Mouse (Mus musculus) CH12.LX (cell line): ENCODE measurements at regions not wholly inside any gene's neighbourhood (a gene's known extent, or its start where the extent isn't known, plus 50 kb on each side); places are given as distances from the start of the nearest gene placed in this dataset.

Source experiments
- DNase-seq: peaks from one replicate; pipeline ENCODE4 v3.0.0-alpha.2; 2013; ENCODE audit errors: extremely low read depth
- H3K27ac ChIP-seq: 2 replicates; pipeline ENCODE4 v1.5.1; 2012; ENCODE audit warnings: low read depth, mild to moderate bottlenecking, control low read depth, moderate library complexity; ENCODE audit not compliant: insufficient read depth
- H3K27me3 ChIP-seq: replicated peaks from 2 replicates; pipeline ENCODE3; 2012; ENCODE audit warnings: inconsistent platforms
- H3K36me3 ChIP-seq, 2 experiments: replicated peaks in 1 of 2; 2 replicates each; pipeline versions ENCODE3 to v1.6.1; 2012; ENCODE audit warnings: inconsistent platforms in 1 of 2, low read length in 1 of 2, mild to moderate bottlenecking in 1 of 2, mixed read lengths in 1 of 2, moderate library complexity in 1 of 2; ENCODE audit not compliant: control insufficient read depth in 1 of 2, insufficient read depth in 1 of 2
- H3K4me1 ChIP-seq, 2 experiments: 2 replicates each; pipeline ENCODE4 v1.6.1; 2012; ENCODE audit warnings: inconsistent platforms in 1 of 2, moderate library complexity in 1 of 2; ENCODE audit not compliant: insufficient read depth in 2 of 2, control insufficient read depth in 1 of 2
- H3K4me2 ChIP-seq: 2 replicates; pipeline ENCODE4 v1.6.1; 2012; ENCODE audit warnings: low read depth, mild to moderate bottlenecking, control low read depth; ENCODE audit not compliant: poor library complexity, insufficient read depth, severe bottlenecking
- H3K4me3 ChIP-seq, 3 experiments: fragments of 150-350 bp in 1 of 3; sonication (generic) in 1 of 3; replicated peaks in 1 of 3; 2 replicates each; pipeline versions ENCODE3 to v1.5.1; 2011 to 2012; ENCODE audit warnings: low read depth in 2 of 3, low read length in 2 of 3, mild to moderate bottlenecking in 2 of 3, moderate library complexity in 2 of 3, control low read depth in 1 of 3, improper control_type of control experiment in 1 of 3, inconsistent platforms in 1 of 3, mixed read lengths in 1 of 3; ENCODE audit not compliant: poor library complexity in 1 of 3
- H3K79me2 ChIP-seq: replicated peaks from 2 replicates; pipeline ENCODE4 v1.6.1; 2012; ENCODE audit warnings: mild to moderate bottlenecking, moderate library complexity; ENCODE audit not compliant: control insufficient read depth, poor library complexity, insufficient read depth, severe bottlenecking; ENCODE audit errors: extremely low read depth
- H3K9ac ChIP-seq: 2 replicates; pipeline ENCODE4 v1.6.1; 2012; ENCODE audit warnings: low read depth, mild to moderate bottlenecking, control low read depth, moderate library complexity; ENCODE audit not compliant: insufficient read depth
- H3K9me3 ChIP-seq: replicated peaks from 2 replicates; pipeline ENCODE3; 2012; ENCODE audit warnings: low read length, inconsistent platforms, mixed read lengths
- CHD1 ChIP-seq: IDR thresholded peaks from 2 replicates; pipeline ENCODE4 v1.6.1; 2012; ENCODE audit warnings: low read depth, low read length, improper control_type of control experiment, inconsistent platforms
- CHD2 ChIP-seq: IDR thresholded peaks from 2 replicates; pipeline ENCODE4 v1.6.1; 2011; ENCODE audit warnings: low read length, improper control_type of control experiment
- ELF1 ChIP-seq: IDR thresholded peaks from 2 replicates; pipeline ENCODE4 v1.6.1; 2014; ENCODE audit warnings: low read depth, mild to moderate bottlenecking, inconsistent platforms, low read length, improper control_type of control experiment
- ETS1 ChIP-seq: conservative IDR thresholded peaks from 2 replicates; pipeline ENCODE4 v1.6.1; 2012; ENCODE audit warnings: low read depth, mild to moderate bottlenecking, inconsistent platforms, low read length, improper control_type of control experiment, moderate library complexity
- JUND ChIP-seq: conservative IDR thresholded peaks from 2 replicates; pipeline ENCODE4 v1.6.1; 2011; ENCODE audit warnings: low read depth, low read length, improper control_type of control experiment
- MXI1 ChIP-seq: IDR thresholded peaks from 2 replicates; pipeline ENCODE4 v1.6.1; 2011; ENCODE audit warnings: mild to moderate bottlenecking, low read depth, low read length, improper control_type of control experiment
- NRF1 ChIP-seq: IDR thresholded peaks from 2 replicates; pipeline ENCODE4 v1.6.1; 2014; ENCODE audit warnings: low read depth, mild to moderate bottlenecking, inconsistent platforms, low read length, improper control_type of control experiment, moderate library complexity
- RCOR1 ChIP-seq: conservative IDR thresholded peaks from 2 replicates; pipeline ENCODE4 v1.6.1; 2012; ENCODE audit warnings: low read depth, mild to moderate bottlenecking, inconsistent platforms, low read length, improper control_type of control experiment
- SMC3 ChIP-seq: IDR thresholded peaks from 2 replicates; pipeline ENCODE4 v1.6.1; 2011; ENCODE audit warnings: low read depth, low read length, improper control_type of control experiment
- TBP ChIP-seq: conservative IDR thresholded peaks from 2 replicates; pipeline ENCODE4 v1.6.1; 2011; ENCODE audit warnings: low read depth, low read length, improper control_type of control experiment
- UBTF ChIP-seq: IDR thresholded peaks from 2 replicates; pipeline ENCODE4 v1.6.1; 2012; ENCODE audit warnings: low read depth, mild to moderate bottlenecking, inconsistent platforms, low read length, improper control_type of control experiment, moderate library complexity
- ZNF384 ChIP-seq: IDR thresholded peaks from 2 replicates; pipeline ENCODE4 v1.6.1; 2012; ENCODE audit warnings: low read depth, low read length, improper control_type of control experiment, inconsistent platforms
- dilution Hi-C: fragments of 300-500 bp; cut with MboI; formaldehyde crosslinking; loops from 2 replicates; pipeline ENCODE4 v1.14.3; 2020; ENCODE audit warnings: low sequenced_read_pairs; ENCODE audit not compliant: extremely low pct_unique_long_range_greater_than_20kb, extremely low pct_ligation_motif_present
- in situ Hi-C: fragments of 300-500 bp; cut with MboI; formaldehyde crosslinking; loops from 3 replicates; pipeline ENCODE4 v1.14.3; 2019; ENCODE audit warnings: low sequenced_read_pairs, low pct_ligation_motif_present, low pct_unique_long_range_greater_than_20kb, mixed read lengths

DNA sequence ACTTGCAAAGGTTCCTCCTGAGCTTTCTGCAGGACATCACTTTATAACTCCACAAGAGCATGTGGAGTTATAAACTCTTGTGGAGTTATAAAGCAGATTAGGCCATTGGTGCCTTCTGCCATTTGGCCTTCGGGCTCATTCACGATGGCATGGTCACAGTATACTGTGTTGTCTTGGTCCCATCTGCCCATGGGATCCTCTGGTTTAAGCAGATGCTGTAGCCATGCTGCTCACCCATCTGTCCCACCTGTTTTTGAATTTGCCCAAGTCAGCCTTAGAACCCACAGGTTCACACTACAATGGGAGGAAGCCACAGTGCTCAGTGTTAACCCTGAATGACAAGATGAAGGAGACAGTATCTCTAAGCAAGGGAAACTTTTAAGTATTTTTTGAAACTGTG, 124.7 kb upstream of the Etl4 start:
- in situ Hi-C loops, result no loop called here
- no peaks in the 10 kb centered on the region for H3K36me3 ChIP-seq
- TF ChIP-seq JUND, result no peak
- no peak for TF ChIP-seq ZNF384
- TF ChIP-seq, all 38 proteins: peak for 0
- H3K4me1 ChIP-seq, result no peaks in the 10 kb centered on the region
- no peak overlapping the region for H3K4me2 ChIP-seq
- no peaks in the 10 kb centered on the region for H3K27me3 ChIP-seq
- H3K9ac ChIP-seq, result no peak overlapping the region
- no peaks in the 10 kb centered on the region for H3K9me3 ChIP-seq
- DNase-seq, result no peak
- H3K27ac ChIP-seq, result no peak overlapping the region
- H3K4me3 ChIP-seq, result no peak overlapping the region
- H3K79me2 ChIP-seq, result no peaks in the 10 kb centered on the region
- dilution Hi-C loops, result no loop called here

DNA sequence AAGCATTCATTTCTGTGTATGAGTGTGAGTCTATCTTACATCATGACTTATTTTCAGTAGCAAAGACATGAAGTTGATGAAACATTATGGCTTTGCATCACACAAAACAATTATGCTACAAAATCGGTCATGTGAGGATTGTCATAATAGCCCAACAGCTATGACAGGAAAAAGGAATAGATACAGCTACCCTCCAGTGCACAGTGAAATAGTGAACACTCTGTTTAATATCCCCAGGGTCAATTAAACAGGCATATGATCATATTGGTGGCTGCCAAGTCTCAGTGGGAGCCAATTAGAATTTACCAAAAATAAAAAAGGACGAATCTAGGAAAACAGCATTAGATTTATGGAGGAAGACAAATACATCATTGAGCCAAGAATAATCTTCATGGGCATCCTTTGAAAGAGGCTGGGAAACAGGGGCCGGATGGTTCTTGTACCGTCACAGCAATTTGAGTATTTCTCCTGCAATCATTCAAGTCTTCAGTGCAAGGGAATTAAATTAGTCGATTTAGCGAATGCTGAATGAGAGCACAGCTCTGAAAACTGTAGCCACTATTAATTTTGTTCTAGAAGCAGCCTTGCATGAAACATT, 123.8 kb upstream of the Etl4 start:
- H3K27me3 ChIP-seq, result no peaks in the 10 kb centered on the region
- DNase-seq, result no peak
- H3K27ac ChIP-seq, result no peak overlapping the region
- no peak overlapping the region for H3K4me3 ChIP-seq
- no peak overlapping the region for H3K9ac ChIP-seq
- no peaks in the 10 kb centered on the region for H3K79me2 ChIP-seq
- in situ Hi-C loops, result no loop called here
- TF ChIP-seq CHD1, result no peak
- TF ChIP-seq MXI1, result no peak
- TF ChIP-seq ETS1, result no peak
- no peaks in the 10 kb centered on the region for H3K4me1 ChIP-seq
- no peaks in the 10 kb centered on the region for H3K9me3 ChIP-seq
- H3K4me2 ChIP-seq, result no peak overlapping the region
- dilution Hi-C loops, result no loop called here
- H3K36me3 ChIP-seq, result no peaks in the 10 kb centered on the region

DNA sequence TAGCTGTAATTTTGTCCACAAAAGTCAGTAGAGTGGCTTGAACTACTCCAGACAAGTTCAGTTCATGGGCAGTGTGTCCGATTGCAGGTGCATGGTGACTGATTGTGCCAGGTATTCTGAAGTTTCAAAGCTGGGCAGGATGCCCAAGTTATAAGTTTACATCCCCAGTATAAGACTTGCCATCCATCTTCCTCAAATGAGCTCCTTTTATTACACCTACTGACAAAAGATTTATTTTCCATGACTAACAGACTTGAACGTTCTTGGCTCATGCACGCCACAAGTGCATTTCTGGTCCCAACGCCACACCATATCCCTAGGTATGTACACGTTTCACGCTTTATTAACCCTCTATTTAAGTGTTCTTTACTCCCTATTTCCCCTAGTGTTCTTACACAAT, 117.4 kb upstream of the Etl4 start:
- TF ChIP-seq RCOR1 (no peak), ELF1 (no peak), CHD2 (no peak), ZNF384 (no peak), UBTF (no peak), NRF1 (no peak), TBP (no peak), SMC3 (no peak)
- H3K79me2 ChIP-seq, result no peaks in the 10 kb centered on the region
- DNase-seq, result no peak
- H3K9ac ChIP-seq, result no peak overlapping the region
- no peak overlapping the region for H3K4me3 ChIP-seq
- in situ Hi-C loops (no loop called here), dilution Hi-C loops (no loop called here)
- no peak overlapping the region for H3K27ac ChIP-seq
- H3K9me3 ChIP-seq, result no peaks in the 10 kb centered on the region
- H3K4me1 ChIP-seq, result no peaks in the 10 kb centered on the region
- no peak overlapping the region for H3K4me2 ChIP-seq
- no peaks in the 10 kb centered on the region for H3K36me3 ChIP-seq
- no peaks in the 10 kb centered on the region for H3K27me3 ChIP-seq
